Mouse (Mus musculus) hindbrain, postnatal 0 days (tissue): ENCODE measurements around the gene Nup43. TPM values are rescaled to one million over a fixed set of nuclear protein-coding genes. Genes with fewer than 3 reads are reported as not detected.

Experiments
- ATAC-seq: fragments of 200-750 bp; cut with Nextera tagmentation; 2 replicates; pipeline ENCODE4 v1.8.0; 2017; ENCODE audit warnings: mild to moderate bottlenecking, moderate TSS enrichment, moderate library complexity
- DNase-seq: peaks from one replicate; pipeline ENCODE4 v3.0.0-alpha.2; 2015; ENCODE audit warnings: low spot score
- H3K27ac ChIP-seq: fragments of 300-500 bp; sonication (generic); 2 replicates; pipeline ENCODE4 v1.5.1; 2014; ENCODE audit warnings: mild to moderate bottlenecking
- H3K27me3 ChIP-seq: fragments of 300-500 bp; sonication (generic); 2 replicates; pipeline ENCODE4 v1.6.1; 2014; ENCODE audit warnings: low read length, mixed read lengths; ENCODE audit not compliant: insufficient read depth
- H3K36me3 ChIP-seq: fragments of 300-500 bp; sonication (generic); 2 replicates; pipeline ENCODE4 v1.6.1; 2014; ENCODE audit warnings: low read length, mixed read lengths; ENCODE audit not compliant: insufficient read depth
- H3K4me1 ChIP-seq: fragments of 300-500 bp; sonication (generic); 2 replicates; pipeline ENCODE4 v1.6.1; 2014; ENCODE audit warnings: antibody characterized with exemption, low read length, mixed read lengths; ENCODE audit not compliant: insufficient read depth
- H3K4me2 ChIP-seq: fragments of 300-500 bp; sonication (generic); 2 replicates; pipeline ENCODE4 v1.6.1; 2014; ENCODE audit warnings: low read depth, mild to moderate bottlenecking, low read length, moderate library complexity, mixed read lengths
- H3K4me3 ChIP-seq: fragments of 300-500 bp; sonication (generic); 2 replicates; pipeline ENCODE4 v1.5.1; 2014; ENCODE audit warnings: low read length
- H3K9ac ChIP-seq: fragments of 300-500 bp; sonication (generic); replicated peaks from 2 replicates; pipeline ENCODE4 v1.6.1; 2014; ENCODE audit warnings: mild to moderate bottlenecking, low read length, moderate library complexity, mixed read lengths
- H3K9me3 ChIP-seq: fragments of 300-500 bp; sonication (generic); 2 replicates; pipeline ENCODE4 v1.6.1; 2016; ENCODE audit warnings: low read length, mixed read lengths
- CTCF ChIP-seq: IDR thresholded peaks from 2 replicates; pipeline ENCODE4 v1.5.1; 2016; ENCODE audit warnings: antibody characterized with exemption, control low read depth, low read depth
- WGBS: fragments of 180-500 bp; shearing (Covaris S2); extraction: QIAGEN DNeasy Blood & Tissue Kit; methylation state at CpG from one replicate; pipeline ENCODE4 v1.1.7; 2014; 5-methylcytosine and 5-hydroxymethylcytosine counted together
- polyA plus RNA-seq: library from polyadenylated mRNA; unstranded; fragments of >200 nt; fragmentation: Nextera tagmentation; extraction: Ambion mirVana; gene quantifications from 2 replicates; pipeline ENCODE4 v1.2.1, GENCODE M21; 2015
- total RNA-seq: library from RNA; depleted of rRNA; stranded (reverse); fragments of >200 nt; gene quantifications from 2 replicates; pipeline ENCODE4 v1.2.3, GENCODE M21; 2014; rRNA removed

Nup43 gene
- total and polyA plus RNA-seq, 2 experiments from 2014 or later: 11.6 to 20.2 TPM

GRCm38 (mm10) chr10:7715056-7715455 lies 47.8 kb downstream of the Nup43 start:
- Histone ChIP-seq H3K4me2 (no peak overlapping the region), H3K4me3 (no peak overlapping the region), H3K9ac (no peak overlapping the region), H3K9me3 (no peaks in the 10 kb centered on the region), H3K36me3 (peaks cover 29% of the 10 kb centered on the region; the same call in 1 of the 2 replicates), H3K27me3 (no peaks in the 10 kb centered on the region), H3K27ac (no peak overlapping the region), H3K4me1 (no peaks in the 10 kb centered on the region)
- WGBS: 74% methylated on average over 7 of the region's 7 CpGs
- no peak for ATAC-seq
- no peak for DNase-seq
- no peak for TF ChIP-seq CTCF

- H3K4me2 ChIP-seq: peak within 1 kb of the TSS; percentile 95
- H3K36me3 ChIP-seq: no peaks in the 10 kb centered on the region
- peak within 1 kb of the TSS; percentile 65 for H3K27ac ChIP-seq
- under 1% methylated on average over 49 of the region's 49 CpGs for WGBS
- TF ChIP-seq CTCF: no peak
- H3K4me3 ChIP-seq: peak within 1 kb of the TSS; percentile 97
- H3K9me3 ChIP-seq: no peaks in the 10 kb centered on the region
- peak within 1 kb of the TSS; percentile 75 for H3K9ac ChIP-seq
- peaks cover 3% of the 10 kb centered on the region; the same call in 1 of the 2 replicates for H3K4me1 ChIP-seq
- peak; percentile 96 for DNase-seq
- peak; percentile 99 for ATAC-seq
- no peaks in the 10 kb centered on the region for H3K27me3 ChIP-seq
These were observed 58.6 kb downstream of the Nup43 start, which contains the start of gene Katna1 for GRCm38 (mm10) chr10:7725751-7726500. Gene Katna1 (plus strand): TSS chr10:7726000.

GRCm38 (mm10) chr10:7726501-7726812 lies 59.2 kb downstream of the Nup43 start:
- H3K27ac ChIP-seq: peak overlapping the region; percentile 65
- no peak for TF ChIP-seq CTCF
- H3K4me3 ChIP-seq: peak overlapping the region; percentile 97
- ATAC-seq: no peak
- peaks cover 3% of the 10 kb centered on the region; the same call in 1 of the 2 replicates for H3K4me1 ChIP-seq
- no peaks in the 10 kb centered on the region for H3K36me3 ChIP-seq
- no peak for DNase-seq
- peak overlapping the region; percentile 95 for H3K4me2 ChIP-seq
- peak overlapping the region; percentile 75 for H3K9ac ChIP-seq
- H3K9me3 ChIP-seq: no peaks in the 10 kb centered on the region
- 0% methylated on average over 8 of the region's 8 CpGs for WGBS
- H3K27me3 ChIP-seq: no peaks in the 10 kb centered on the region

GRCm38 (mm10) chr10:7727011-7727410 lies 59.7 kb downstream of the Nup43 start:
- no peak overlapping the region for H3K9ac ChIP-seq
- H3K36me3 ChIP-seq: no peaks in the 10 kb centered on the region
- no peaks in the 10 kb centered on the region for H3K9me3 ChIP-seq
- H3K27me3 ChIP-seq: no peaks in the 10 kb centered on the region
- H3K4me2 ChIP-seq: peak overlapping the region; percentile 95
- no peak for ATAC-seq
- WGBS: 28% methylated on average over 3 of the region's 3 CpGs
- peak overlapping the region; percentile 97 for H3K4me3 ChIP-seq
- H3K4me1 ChIP-seq: peaks cover 3% of the 10 kb centered on the region; the same call in 1 of the 2 replicates
- no peak overlapping the region for H3K27ac ChIP-seq
- no peak for TF ChIP-seq CTCF
- DNase-seq: no peak

Other genes with a start within 250 kb of the Nup43 start
- 2.4 and 7.1 TPM in 2 replicates for gene Ulbp1, start 193.9 kb upstream of the Nup43 start, total RNA-seq
- 0.61 and 0.67 TPM in 2 replicates for gene Ulbp1, start 193.9 kb upstream of the Nup43 start, polyA plus RNA-seq
- gene Lrp11, start 77.7 kb upstream of the Nup43 start, total RNA-seq: 162 and 204 TPM in 2 replicates
- 55.4 and 56.1 TPM in 2 replicates for gene Lrp11, start 77.7 kb upstream of the Nup43 start, polyA plus RNA-seq
- gene Pcmt1, start 13.6 kb downstream of the Nup43 start, total RNA-seq: 65.7 and 72.7 TPM in 2 replicates
- gene Pcmt1, start 13.6 kb downstream of the Nup43 start, polyA plus RNA-seq: 188 and 202 TPM in 2 replicates
- gene Lats1, start 13.7 kb downstream of the Nup43 start, total RNA-seq: 39.2 and 41.0 TPM in 2 replicates
- 5.7 and 7.1 TPM in 2 replicates for gene Lats1, start 13.7 kb downstream of the Nup43 start, polyA plus RNA-seq
- gene Katna1, start 58.5 kb downstream of the Nup43 start, total RNA-seq: 5.2 and 11.2 TPM in 2 replicates
- gene Katna1, start 58.5 kb downstream of the Nup43 start, polyA plus RNA-seq: 18.6 and 26.0 TPM in 2 replicates
- gene Ginm1, start 125.3 kb downstream of the Nup43 start, total RNA-seq: 14.6 and 24.2 TPM in 2 replicates
- 78.8 and 83.6 TPM in 2 replicates for gene Ginm1, start 125.3 kb downstream of the Nup43 start, polyA plus RNA-seq
- gene Ppil4, start 125.4 kb downstream of the Nup43 start, total RNA-seq: 17.9 and 18.0 TPM in 2 replicates
- 42.7 and 43.3 TPM in 2 replicates for gene Ppil4, start 125.4 kb downstream of the Nup43 start, polyA plus RNA-seq
- gene Zc3h12d, start 165.0 kb downstream of the Nup43 start, total RNA-seq: 0.10 TPM in 1 of 2 replicates, not detected in the other
- 0.23 and 0.28 TPM in 2 replicates for gene Zc3h12d, start 165.0 kb downstream of the Nup43 start, polyA plus RNA-seq